Mouse (Mus musculus): ENCODE results near the gene Gucy2e.

DNA sequence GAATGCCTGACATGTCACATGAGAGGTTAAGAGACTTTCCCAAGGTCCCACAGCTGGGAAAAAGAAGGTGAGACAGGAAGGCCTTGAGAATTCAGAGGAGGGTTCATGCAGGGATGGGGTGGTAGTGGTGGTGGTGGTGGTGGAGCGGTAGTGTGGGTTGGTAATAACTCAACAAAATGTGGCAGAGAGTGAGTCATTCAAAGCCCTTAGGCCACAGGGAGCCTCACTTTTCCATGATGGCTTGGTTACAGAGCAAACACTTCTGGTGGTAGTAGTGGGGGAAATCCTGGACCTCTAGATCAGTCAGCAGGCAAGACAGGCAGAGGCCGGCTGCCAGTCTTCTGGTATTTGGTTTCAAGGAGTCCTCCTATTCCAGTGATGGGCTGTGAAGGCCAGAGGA is 64.2 kb downstream of the Gucy2e start:
- TF ChIP-seq CTCF (IDR thresholded peaks at IDR 0.05; ENCODE audit: insufficient read depth, low read length) = no peak
- no peak for TF ChIP-seq POLR2A (IDR thresholded peaks at IDR 0.05; ENCODE audit: borderline replicate concordance, extremely low read depth, low read depth, low read length)
